Mouse (Mus musculus) brain, embryonic 14.5 days (tissue): ENCODE data around the gene Pias1.

Source experiments
- CTCF ChIP-seq: fragments of 200-500 bp; IDR thresholded peaks from 2 replicates; pipeline ENCODE4 v1.5.1; 2012; ENCODE audit warnings: inconsistent platforms, mild to moderate bottlenecking, moderate library complexity, borderline replicate concordance; ENCODE audit not compliant: insufficient read depth, insufficient read length; ENCODE audit errors: extremely low read depth
- POLR2A ChIP-seq: fragments of 200-500 bp; IDR thresholded peaks from 2 replicates; pipeline ENCODE4 v1.6.1; 2012; ENCODE audit warnings: mild to moderate bottlenecking, inconsistent platforms, borderline replicate concordance; ENCODE audit not compliant: poor library complexity, insufficient read depth, insufficient read length, severe bottlenecking; ENCODE audit errors: extremely low read depth

- TF ChIP-seq CTCF (no peak), POLR2A (no peak)
These were observed 18.5 kb upstream of the Pias1 start for GRCm38 (mm10) chr9:63006081-63006820.
